Mouse (Mus musculus) heart, embryonic 14.5 days (tissue): ENCODE measurements around the gene Gnat1. TPM values are rescaled to one million over a fixed set of nuclear protein-coding genes. Genes with fewer than 3 reads are reported as not detected.

Source experiments
- ATAC-seq: fragments of 200-750 bp; cut with Nextera tagmentation; 2 replicates; pipeline ENCODE4 v1.8.0; 2017; ENCODE audit warnings: low read depth, moderate TSS enrichment; ENCODE audit not compliant: insufficient number of reproducible peaks, insufficient read depth, low FRiP score
- H3K27ac ChIP-seq, 2 experiments: fragments of 200-500 bp in 1 of 2; fragments of 300-500 bp in 1 of 2; sonication (generic) in 1 of 2; replicated peaks in 1 of 2; 2 replicates each; pipeline ENCODE4 v1.5.1; 2012 to 2014; ENCODE audit warnings: low read depth in 2 of 2, low read length in 2 of 2, control low read depth in 1 of 2, mild to moderate bottlenecking in 1 of 2, mixed read lengths in 1 of 2; ENCODE audit not compliant: control insufficient read depth in 1 of 2, insufficient read depth in 1 of 2
- H3K27me3 ChIP-seq: fragments of 300-500 bp; sonication (generic); 2 replicates; pipeline ENCODE4 v1.6.1; 2014; ENCODE audit warnings: mild to moderate bottlenecking, low read length, control low read depth; ENCODE audit not compliant: control insufficient read depth, insufficient read depth
- H3K36me3 ChIP-seq: fragments of 300-500 bp; sonication (generic); 2 replicates; pipeline ENCODE4 v1.6.1; 2014; ENCODE audit warnings: mild to moderate bottlenecking, control low read depth, low read length, mixed read lengths; ENCODE audit not compliant: control insufficient read depth, insufficient read depth
- H3K4me1 ChIP-seq, 2 experiments: fragments of 200-500 bp in 1 of 2; fragments of 300-500 bp in 1 of 2; sonication (generic) in 1 of 2; 2 replicates each; pipeline ENCODE4 v1.6.1; 2012 to 2014; ENCODE audit warnings: low read length in 2 of 2, control low read depth in 1 of 2, mixed read lengths in 1 of 2; ENCODE audit not compliant: control insufficient read depth in 2 of 2, insufficient read depth in 2 of 2
- H3K4me2 ChIP-seq: fragments of 300-500 bp; sonication (generic); 2 replicates; pipeline ENCODE4 v1.6.1; 2014; ENCODE audit warnings: mild to moderate bottlenecking, low read length
- H3K4me3 ChIP-seq, 2 experiments: fragments of 200-500 bp in 1 of 2; fragments of 300-500 bp in 1 of 2; sonication (generic) in 1 of 2; 2 replicates each; pipeline ENCODE4 v1.5.1; 2012 to 2014; ENCODE audit warnings: low read length in 2 of 2, mild to moderate bottlenecking in 2 of 2, control low read depth in 1 of 2, low read depth in 1 of 2, moderate library complexity in 1 of 2; ENCODE audit not compliant: control insufficient read depth in 1 of 2, insufficient read depth in 1 of 2
- H3K9ac ChIP-seq: fragments of 300-500 bp; sonication (generic); 2 replicates; pipeline ENCODE4 v1.6.1; 2014; ENCODE audit warnings: mild to moderate bottlenecking, low read length
- H3K9me3 ChIP-seq: fragments of 300-500 bp; sonication (generic); 2 replicates; pipeline ENCODE4 v1.6.1; 2016; ENCODE audit warnings: low read length, control low read depth; ENCODE audit not compliant: control insufficient read depth
- WGBS: fragments of 180-500 bp; shearing (Covaris S2); extraction: QIAGEN DNeasy Blood & Tissue Kit; methylation state at CpG from one replicate; pipeline ENCODE4 v1.1.7; 2014; 5-methylcytosine and 5-hydroxymethylcytosine counted together
- polyA plus RNA-seq: library from polyadenylated mRNA; unstranded; fragments of >200 nt; fragmentation: Nextera tagmentation; extraction: Ambion mirVana; gene quantifications from 2 replicates; pipeline ENCODE4 v1.2.1, GENCODE M21; 2014

Gnat1 gene
- polyA plus RNA-seq, 1 experiment from 2014 or later, result 0.63 TPM

DNA sequence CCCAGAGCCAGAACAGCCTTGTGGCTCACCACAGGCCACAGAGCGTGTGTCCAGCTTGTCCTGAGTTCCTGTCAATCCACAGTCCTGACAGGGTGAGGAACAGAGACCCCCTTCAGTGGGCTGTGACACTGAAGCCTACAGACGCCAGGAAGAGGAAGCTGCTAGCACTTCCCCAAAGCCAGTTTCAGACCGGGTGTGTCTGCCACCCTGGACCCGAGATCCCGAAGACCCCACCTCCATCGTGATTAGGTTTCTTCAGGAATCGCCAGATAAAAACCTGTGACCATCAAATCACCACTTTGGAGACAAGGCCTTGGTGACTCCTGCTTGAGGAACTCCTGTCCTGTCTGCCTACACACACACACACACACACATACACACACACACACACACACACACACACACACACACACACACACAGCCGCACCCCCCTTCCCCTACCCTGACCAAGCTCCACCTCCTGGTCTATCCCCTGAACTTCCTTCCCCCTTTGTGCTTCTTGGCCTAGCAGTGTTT lies 39.2 kb downstream of the Gnat1 start:
- ATAC-seq, result no peak
- no peaks in the 10 kb centered on the region for H3K36me3 ChIP-seq
- no peaks in the 10 kb centered on the region for H3K27me3 ChIP-seq
- no peak overlapping the region for H3K4me3 ChIP-seq
- H3K4me2 ChIP-seq, result no peak overlapping the region
- no peak overlapping the region for H3K9ac ChIP-seq
- WGBS, result 31% methylated on average over 8 of the region's 8 CpGs
- H3K9me3 ChIP-seq, result no peaks in the 10 kb centered on the region
- H3K27ac ChIP-seq, result no peak overlapping the region; a peak in 1 of 4 replicates
- peaks cover 15 to 20% of the 10 kb centered on the region in 2 experiments for H3K4me1 ChIP-seq

DNA sequence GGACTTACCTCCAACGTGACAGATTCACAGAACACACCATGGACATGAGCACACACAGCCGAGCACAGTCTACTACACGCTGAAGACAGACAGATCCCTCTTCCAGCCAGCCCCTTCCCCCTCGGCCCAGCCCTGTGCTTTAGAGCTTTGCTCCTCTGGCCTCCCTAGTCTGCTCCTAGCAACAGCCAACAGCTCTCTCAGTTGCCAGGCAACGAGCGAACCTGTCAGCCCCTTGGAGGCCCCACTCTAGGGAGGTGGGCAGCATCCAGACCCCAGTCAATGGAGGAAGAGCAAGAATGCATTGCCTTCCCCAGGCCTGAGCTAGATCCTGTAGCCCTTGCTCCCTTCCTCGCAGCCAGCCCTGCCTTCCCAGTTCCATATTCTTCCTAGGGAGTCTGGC lies 42.4 kb downstream of the Gnat1 start:
- Histone ChIP-seq H3K4me1 (peaks cover 23 to 26% of the 10 kb centered on the region in 2 experiments), H3K27ac (0 out of 4 replicates have a peak overlapping the region, but pooled peaks of 1 of the 2 experiments have one; percentile 10), H3K27me3 (no peaks in the 10 kb centered on the region), H3K4me3 (no peak overlapping the region), H3K4me2 (no peak overlapping the region), H3K36me3 (peaks cover 7% of the 10 kb centered on the region; the same call in 1 of the 2 replicates), H3K9me3 (no peaks in the 10 kb centered on the region), H3K9ac (no peak overlapping the region)
- WGBS, result 26% methylated on average over 7 of the region's 7 CpGs
- no peak for ATAC-seq

DNA sequence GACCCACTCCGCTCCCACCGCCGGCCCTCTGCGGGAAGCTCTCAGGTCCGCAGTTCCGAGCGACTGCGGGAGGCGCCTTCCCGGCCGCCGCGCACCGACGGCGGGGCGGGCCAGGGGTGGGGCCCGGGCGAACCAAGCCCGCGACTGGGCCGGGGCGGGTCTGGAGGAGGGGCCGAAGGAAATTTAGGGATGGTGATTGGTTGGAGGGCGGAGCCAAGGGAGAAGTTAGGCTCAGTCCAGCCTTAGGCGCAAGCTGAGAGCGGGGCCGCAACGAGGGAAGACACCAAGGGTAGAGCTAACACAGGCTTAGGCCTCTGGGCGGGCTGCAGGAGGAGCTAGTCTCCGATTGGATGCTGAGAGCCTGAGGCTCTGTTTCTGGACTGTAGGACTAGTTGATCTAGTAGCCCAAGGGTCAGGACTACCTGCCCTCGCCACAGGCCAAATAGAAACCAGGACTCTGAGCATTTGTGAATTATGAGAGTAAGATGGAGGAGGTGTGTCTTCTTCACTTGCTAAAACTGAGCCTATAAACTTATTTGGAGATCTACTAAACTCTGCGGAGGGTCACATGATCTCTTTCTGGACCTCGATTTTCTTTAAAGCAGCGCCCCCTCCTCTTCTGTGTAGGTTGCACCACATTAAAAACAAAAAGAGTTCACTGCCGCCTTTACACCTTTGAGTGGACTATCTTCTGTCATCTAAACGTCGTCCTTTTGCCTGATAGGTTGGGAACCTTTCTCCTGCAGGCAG lies 44.1 kb downstream of the Gnat1 start, which contains the start of gene Gnai2:
Gene Gnai2 (minus strand): TSS at position 89 of the 750 bp plus-strand sequence.
- Histone ChIP-seq H3K27me3 (no peaks in the 10 kb centered on the region), H3K4me2 (peak within 1 kb of the TSS; percentile 81), H3K4me3 (peak within 1 kb of the TSS; percentile 78 to 97), H3K9me3 (no peaks in the 10 kb centered on the region), H3K27ac (peak within 1 kb of the TSS; percentile 85 to 96), H3K4me1 (peaks cover 32 to 42% of the 10 kb centered on the region in 2 experiments), H3K36me3 (peaks cover 21% of the 10 kb centered on the region), H3K9ac (peak within 1 kb of the TSS; percentile 95)
- 4% methylated on average over 38 of the region's 38 CpGs for WGBS
- ATAC-seq, result peak; percentile 95

DNA sequence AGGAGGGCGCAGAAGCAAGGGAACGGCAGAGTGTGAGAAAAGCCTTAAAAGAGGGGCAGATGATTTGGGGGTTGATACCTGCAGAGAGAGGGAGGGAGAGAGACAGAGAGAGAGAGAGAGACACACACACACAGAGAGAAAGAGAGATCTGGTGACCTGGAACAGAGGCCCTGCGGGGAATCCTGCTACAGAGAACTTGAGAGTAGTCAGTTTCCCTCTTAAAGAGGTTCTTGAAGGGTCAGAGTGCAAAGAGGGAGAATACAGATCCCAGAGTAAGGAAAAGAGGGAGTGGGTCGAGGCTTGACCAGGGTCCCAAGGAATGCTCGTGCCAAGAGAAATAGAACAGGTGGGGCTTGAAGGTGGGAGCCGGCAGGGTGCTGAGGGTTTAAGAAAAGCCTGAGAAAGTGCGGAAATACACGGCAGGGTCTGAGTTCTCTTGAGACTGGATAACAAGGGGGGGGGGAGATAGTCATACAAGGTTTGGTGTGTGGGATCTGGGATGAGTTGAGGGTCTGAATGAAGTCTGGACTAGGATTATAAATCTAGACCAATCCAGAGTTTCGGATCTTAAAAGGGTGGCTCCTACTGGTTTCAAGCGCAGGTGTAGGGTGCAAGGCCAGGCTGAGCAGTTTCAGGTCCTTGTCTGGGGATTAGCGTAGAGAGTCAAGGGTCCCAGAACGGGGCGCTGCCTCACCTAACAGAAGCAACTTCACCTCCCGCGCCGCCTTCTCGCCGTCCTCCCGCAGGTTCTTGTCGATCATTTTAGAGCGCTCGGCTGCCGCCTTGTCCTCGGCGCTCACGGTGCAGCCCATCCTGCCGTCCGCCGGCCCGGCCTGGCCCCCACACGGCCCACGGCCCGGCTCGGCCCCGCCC lies 44.9 kb downstream of the Gnat1 start:
- Histone ChIP-seq H3K4me1 (peaks cover 37 to 50% of the 10 kb centered on the region in 2 experiments), H3K27me3 (no peaks in the 10 kb centered on the region), H3K36me3 (peaks cover 24% of the 10 kb centered on the region), H3K9ac (peak overlapping the region; percentile 95), H3K9me3 (no peaks in the 10 kb centered on the region), H3K4me2 (peak overlapping the region; percentile 81), H3K4me3 (peak overlapping the region; percentile 78 to 97), H3K27ac (peak overlapping the region; percentile 85 to 96)
- no peak for ATAC-seq
- under 1% methylated on average over 35 of the region's 35 CpGs for WGBS

DNA sequence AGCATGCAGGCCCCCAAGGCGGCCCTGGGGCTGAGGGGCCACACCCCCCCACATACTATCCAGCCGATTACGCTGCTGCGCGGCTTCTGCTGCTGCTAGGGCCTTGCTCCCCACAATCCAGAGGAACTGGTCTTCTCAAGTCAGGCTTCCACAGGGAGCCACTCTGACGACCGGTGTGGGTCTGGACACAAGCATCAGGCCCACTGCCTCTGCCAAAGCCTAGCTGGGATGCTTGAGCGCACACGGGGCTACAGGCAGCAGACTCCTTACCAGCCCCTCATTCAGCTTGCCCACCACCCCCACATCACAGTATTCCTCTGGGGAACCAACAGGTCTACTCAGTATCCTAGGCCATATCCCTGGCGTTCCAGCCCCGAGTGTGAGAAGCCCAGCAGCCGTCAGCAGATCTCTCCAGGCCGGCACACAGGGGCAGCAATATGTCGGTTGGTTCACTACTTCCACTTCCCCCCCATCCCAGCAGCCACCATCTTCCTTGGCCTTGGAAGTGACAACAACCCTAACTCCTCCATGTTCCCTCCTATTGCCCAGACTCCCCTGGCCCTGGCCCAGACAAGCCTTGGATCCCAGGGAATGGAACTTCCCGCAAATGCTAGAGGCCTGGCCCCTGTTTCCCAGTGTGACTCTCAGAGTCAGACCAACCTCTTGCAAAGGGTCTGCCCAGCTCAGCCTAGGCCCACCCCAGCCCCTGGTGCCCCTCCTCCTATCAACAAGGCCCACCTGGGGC lies 45.7 kb downstream of the Gnat1 start:
- no peaks in the 10 kb centered on the region for H3K9me3 ChIP-seq
- no peaks in the 10 kb centered on the region for H3K27me3 ChIP-seq
- peak overlapping the region; percentile 81 for H3K4me2 ChIP-seq
- peaks cover 44 to 56% of the 10 kb centered on the region in 2 experiments for H3K4me1 ChIP-seq
- WGBS, result under 1% methylated on average over 15 of the region's 15 CpGs
- H3K4me3 ChIP-seq, result peak overlapping the region; percentile 78 to 97
- H3K9ac ChIP-seq, result peak overlapping the region; percentile 95
- peaks cover 27% of the 10 kb centered on the region for H3K36me3 ChIP-seq
- no peak for ATAC-seq
- H3K27ac ChIP-seq, result peak overlapping the region; percentile 85 to 96

DNA sequence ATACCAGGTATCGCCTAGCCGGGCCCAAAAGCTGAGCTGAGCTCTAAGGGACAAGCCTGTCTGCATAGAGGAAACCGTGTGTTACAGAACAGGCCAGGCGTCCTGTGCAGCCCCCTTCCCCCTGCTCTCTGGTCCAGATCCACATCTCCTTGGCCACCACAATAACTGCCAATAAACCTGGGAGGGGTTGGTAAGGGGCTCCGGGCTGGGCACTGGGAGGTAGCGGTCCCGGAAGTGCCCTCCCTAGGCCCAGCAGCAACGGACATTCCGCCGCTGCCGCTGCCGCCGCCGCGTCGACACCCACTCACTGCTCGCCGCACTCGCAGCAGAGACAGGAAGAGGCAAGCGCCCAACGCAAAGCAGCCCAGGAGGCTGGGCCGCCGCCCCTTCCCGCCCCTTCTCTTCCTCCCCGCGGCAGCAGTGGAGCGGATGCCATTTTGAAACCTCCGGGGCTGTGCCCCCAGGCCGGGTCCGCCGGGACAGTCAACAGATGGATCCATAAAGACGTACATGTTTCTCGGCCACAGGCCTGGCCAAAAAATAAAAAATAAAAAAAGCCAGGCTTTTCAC lies 46.3 kb downstream of the Gnat1 start:
- Histone ChIP-seq H3K27me3 (no peaks in the 10 kb centered on the region), H3K9me3 (no peaks in the 10 kb centered on the region), H3K27ac (peak overlapping the region; percentile 85 to 96), H3K4me1 (peaks cover 49 to 63% of the 10 kb centered on the region in 2 experiments), H3K36me3 (peaks cover 32% of the 10 kb centered on the region), H3K9ac (peak overlapping the region; percentile 95), H3K4me2 (peak overlapping the region; percentile 81), H3K4me3 (peak overlapping the region; percentile 78 to 97)
- 3% methylated on average over 33 of the region's 33 CpGs for WGBS
- peak; percentile 17 for ATAC-seq
